Mouse (Mus musculus): ENCODE measurements at regions not wholly inside any gene's neighbourhood (a gene's known extent, or its start where the extent isn't known, plus 50 kb on each side); places are given as distances from the start of the nearest gene placed in this dataset.
A peak's percentile ranks its signal among the peaks of the same experiment; 100 is the strongest.

DNA sequence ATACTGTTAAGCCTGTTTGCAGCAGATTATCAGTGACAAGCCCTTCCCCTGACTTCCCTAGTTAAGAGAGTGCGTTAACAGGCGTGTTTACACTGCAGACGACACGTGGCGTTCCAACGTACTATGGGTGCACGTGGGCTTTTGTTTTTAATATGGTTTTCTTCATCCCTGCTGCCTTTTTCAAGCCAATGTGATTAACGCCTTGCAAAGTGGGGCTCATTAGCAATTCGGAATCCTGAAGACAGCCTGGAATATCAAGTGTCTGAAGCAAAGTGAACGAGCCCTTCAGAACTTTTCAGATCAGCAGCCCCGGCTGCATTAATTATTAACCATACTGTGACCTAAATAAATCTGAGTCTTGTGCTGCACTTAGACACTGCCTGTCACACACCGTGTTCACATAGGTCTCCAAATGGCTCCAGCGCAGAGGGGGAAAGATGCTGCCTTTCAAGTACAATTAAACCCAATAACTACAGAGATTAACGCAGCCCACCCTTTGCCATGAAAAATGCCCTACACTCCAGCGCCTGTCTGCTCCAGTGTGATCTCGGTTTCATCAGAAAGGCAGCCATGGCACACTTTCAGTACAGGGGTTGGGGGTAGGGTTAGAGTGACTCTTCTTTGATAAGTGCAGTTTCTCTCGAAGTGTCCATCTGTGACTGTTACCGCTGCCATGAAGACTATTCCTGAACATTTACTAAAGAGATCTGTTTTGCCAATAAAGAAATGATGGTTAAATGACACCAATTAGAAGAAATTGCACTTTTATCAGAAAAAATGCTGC lies 140.7 kb upstream of the Tcerg1l start:
- Histone ChIP-seq H3K4me1 (peaks cover 6% of the 10 kb centered on the region), H3K27ac (no peak overlapping the region), H3K27me3 (no peaks in the 10 kb centered on the region), H3K4me2 (peak overlapping the region; percentile 26; the same call in 1 of the 2 replicates), H3K9me3 (replicated peaks) (no peaks in the 10 kb centered on the region), H3K36me3 (no peaks in the 10 kb centered on the region), H3K4me3 (replicated peaks) (no peak overlapping the region), H3K9ac (no peak overlapping the region)
- whole genome bisulfite sequencing: 46% methylated on average over 18 of the region's 18 CpGs
- peak; percentile 74 for ATAC-seq (replicated peaks; ENCODE audit: low FRiP score)

DNA sequence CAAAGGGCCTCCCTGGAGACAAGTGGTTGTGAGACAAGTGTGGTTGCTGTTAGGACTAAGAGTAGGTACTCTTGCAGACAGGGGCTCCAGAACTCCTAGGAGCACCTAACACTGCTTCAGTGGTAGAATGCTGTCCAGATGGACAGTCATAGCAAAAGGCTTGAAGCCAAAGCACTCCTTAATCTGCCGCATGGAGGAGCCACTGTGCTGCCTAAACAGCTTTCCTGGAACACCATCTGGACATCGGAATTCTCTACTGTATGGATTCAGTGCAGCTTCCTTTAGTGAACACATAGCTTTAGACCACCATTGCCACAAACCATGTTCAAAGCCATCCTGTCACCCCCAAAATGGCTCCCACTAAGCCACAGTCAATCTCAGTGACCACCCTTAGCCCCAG lies 128.6 kb upstream of the Tcerg1l start:
- no peaks in the 10 kb centered on the region for H3K9me3 ChIP-seq (replicated peaks)
- no peaks in the 10 kb centered on the region for H3K4me1 ChIP-seq
- H3K9ac ChIP-seq: no peak overlapping the region
- WGBS: 95% methylated on average over 2 of the region's 2 CpGs
- no peaks in the 10 kb centered on the region for H3K36me3 ChIP-seq
- no peak for ATAC-seq (replicated peaks; ENCODE audit: low FRiP score)
- no peaks in the 10 kb centered on the region for H3K27me3 ChIP-seq
- H3K27ac ChIP-seq: no peak overlapping the region
- H3K4me2 ChIP-seq: no peak overlapping the region
- H3K4me3 ChIP-seq (replicated peaks): no peak overlapping the region

DNA sequence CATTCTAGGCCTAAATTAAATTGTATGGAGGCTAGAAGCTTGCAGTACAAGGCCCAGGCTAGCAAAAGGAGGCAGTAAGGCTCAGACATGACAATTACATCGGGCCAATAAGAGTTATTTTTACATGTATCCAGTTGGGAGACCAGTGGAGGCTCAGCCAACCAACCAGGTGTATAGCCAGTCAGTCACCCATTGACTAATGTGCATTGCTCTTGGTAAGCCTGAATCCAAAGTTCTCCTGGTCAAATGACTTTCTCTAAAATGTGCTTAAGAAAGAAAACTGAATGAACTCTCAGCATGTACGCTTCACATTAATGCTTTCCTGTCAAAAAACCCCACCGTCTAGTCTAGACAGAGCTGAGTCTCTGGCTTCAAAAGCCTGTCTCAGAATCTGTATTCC lies 127.4 kb upstream of the Tcerg1l start:
- H3K4me2 ChIP-seq: no peak overlapping the region

DNA sequence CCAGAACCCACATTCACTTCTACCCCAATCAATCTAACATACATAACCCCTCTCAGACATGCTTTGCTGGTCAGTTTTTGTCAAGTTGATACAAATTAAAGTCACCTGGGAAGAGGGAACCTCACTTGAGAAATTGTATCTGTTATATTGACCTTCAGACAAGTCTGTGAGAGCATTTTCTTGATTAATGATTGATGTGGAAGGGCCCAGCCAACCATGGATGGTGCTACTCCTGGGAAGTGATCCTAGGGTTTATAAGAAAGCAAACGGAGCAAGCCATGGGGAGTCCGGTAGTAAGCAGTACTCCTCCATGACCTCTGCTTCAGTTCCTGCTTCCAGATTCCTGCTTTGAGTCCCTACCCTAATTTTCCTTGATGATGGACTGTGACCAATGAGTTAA lies 116.6 kb upstream of the Tcerg1l start:
- Histone ChIP-seq H3K9me3 (replicated peaks) (no peaks in the 10 kb centered on the region), H3K9ac (no peak overlapping the region), H3K36me3 (no peaks in the 10 kb centered on the region), H3K4me1 (no peaks in the 10 kb centered on the region), H3K4me3 (replicated peaks) (no peak overlapping the region), H3K27me3 (no peaks in the 10 kb centered on the region), H3K4me2 (no peak overlapping the region), H3K27ac (no peak overlapping the region)
- WGBS: 65% methylated on average over 2 of the region's 2 CpGs
- ATAC-seq (replicated peaks; ENCODE audit: low FRiP score): no peak

More for the DNA sequence above, 127.4 kb upstream of the Tcerg1l start:
- Histone ChIP-seq H3K27me3 (no peaks in the 10 kb centered on the region), H3K9me3 (replicated peaks) (no peaks in the 10 kb centered on the region), H3K4me1 (no peaks in the 10 kb centered on the region), H3K9ac (no peak overlapping the region), H3K36me3 (no peaks in the 10 kb centered on the region), H3K4me3 (replicated peaks) (no peak overlapping the region), H3K27ac (no peak overlapping the region)
- WGBS: 84% methylated on average over 3 of the region's 3 CpGs
- ATAC-seq (replicated peaks; ENCODE audit: low FRiP score): no peak

DNA sequence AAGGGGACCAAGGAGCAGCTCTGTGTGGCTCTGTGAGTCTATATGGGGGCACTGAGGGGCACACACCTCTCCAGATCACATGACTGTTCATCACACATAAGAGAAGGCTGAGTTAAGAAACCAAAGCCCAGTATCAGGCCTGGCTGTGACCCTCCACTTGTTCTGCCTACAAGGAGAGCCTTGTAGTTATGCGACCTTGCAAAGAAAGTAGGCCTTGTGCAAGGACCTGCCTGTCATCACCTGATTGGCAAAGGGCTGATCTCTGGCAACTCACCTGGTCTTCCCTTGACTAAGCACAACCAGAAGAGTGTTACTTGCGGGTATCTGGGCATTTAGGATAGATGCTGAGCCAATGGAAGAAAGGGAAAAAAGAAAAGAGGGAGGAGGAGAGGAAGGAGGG lies 107.7 kb upstream of the Tcerg1l start:
- no peaks in the 10 kb centered on the region for H3K36me3 ChIP-seq
- H3K9ac ChIP-seq: no peak overlapping the region
- WGBS: 88% methylated on average over 2 of the region's 2 CpGs
- H3K27me3 ChIP-seq: no peaks in the 10 kb centered on the region
- H3K4me2 ChIP-seq: no peak overlapping the region
- ATAC-seq (replicated peaks; ENCODE audit: low FRiP score): no peak
- H3K4me3 ChIP-seq (replicated peaks): no peak overlapping the region
- H3K4me1 ChIP-seq: peaks cover 12% of the 10 kb centered on the region; the same call in 1 of the 2 replicates
- no peaks in the 10 kb centered on the region for H3K9me3 ChIP-seq (replicated peaks)
- no peak overlapping the region for H3K27ac ChIP-seq

DNA sequence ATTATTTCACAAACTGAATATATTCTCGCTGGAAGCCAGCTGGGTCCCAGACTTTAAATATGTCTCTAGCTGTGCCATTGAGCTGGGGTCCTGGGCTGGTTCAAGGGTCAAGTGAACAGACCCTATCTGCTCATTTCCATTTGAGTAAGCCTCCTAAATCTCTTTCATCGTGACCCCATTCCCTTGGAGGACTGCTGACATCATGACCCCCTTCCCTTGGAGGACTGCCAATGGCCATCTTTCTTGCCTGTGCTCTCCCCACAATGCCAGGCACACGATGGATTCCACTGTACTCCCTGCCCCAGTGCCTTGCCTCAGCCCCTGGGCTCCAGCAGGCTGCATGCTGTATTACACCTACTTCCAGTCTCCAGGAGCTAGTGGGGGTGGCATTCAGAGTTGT lies 106.5 kb upstream of the Tcerg1l start:
- H3K27ac ChIP-seq: peak overlapping the region; percentile 20; the same call in 1 of the 2 replicates
- no peaks in the 10 kb centered on the region for H3K36me3 ChIP-seq
- 40% methylated on average over 3 of the region's 3 CpGs for WGBS
- H3K4me3 ChIP-seq (replicated peaks): no peak overlapping the region
- no peak for ATAC-seq (replicated peaks; ENCODE audit: low FRiP score)
- no peaks in the 10 kb centered on the region for H3K27me3 ChIP-seq
- no peak overlapping the region for H3K4me2 ChIP-seq
- peaks cover 12% of the 10 kb centered on the region; the same call in 1 of the 2 replicates for H3K4me1 ChIP-seq
- no peaks in the 10 kb centered on the region for H3K9me3 ChIP-seq (replicated peaks)
- H3K9ac ChIP-seq: no peak overlapping the region

DNA sequence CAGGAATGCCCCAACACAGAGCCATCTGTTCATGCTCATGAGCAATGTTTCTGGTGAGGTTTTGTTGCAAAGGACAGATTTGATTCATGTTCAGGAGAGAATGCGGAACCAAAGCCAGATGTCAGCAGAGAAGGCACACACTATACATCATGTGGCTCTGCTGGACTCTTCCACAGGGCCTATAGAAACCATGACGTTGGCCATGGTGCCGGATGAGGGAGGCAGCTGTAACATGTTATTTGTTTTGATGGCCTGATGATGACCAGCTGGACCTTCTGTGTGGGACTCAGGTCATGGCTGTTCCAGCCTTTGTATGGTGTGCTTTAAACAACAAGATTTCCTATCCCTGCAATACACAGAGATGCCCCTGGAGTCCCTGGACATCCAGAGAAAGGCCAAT lies 105.5 kb upstream of the Tcerg1l start:
- Histone ChIP-seq H3K9me3 (replicated peaks) (no peaks in the 10 kb centered on the region), H3K4me2 (no peak overlapping the region), H3K4me3 (replicated peaks) (no peak overlapping the region), H3K36me3 (no peaks in the 10 kb centered on the region), H3K4me1 (peaks cover 12% of the 10 kb centered on the region; the same call in 1 of the 2 replicates), H3K27me3 (no peaks in the 10 kb centered on the region), H3K27ac (peak overlapping the region; percentile 51; the same call in 1 of the 2 replicates), H3K9ac (no peak overlapping the region)
- ATAC-seq (replicated peaks; ENCODE audit: low FRiP score): peak; percentile 85
- 49% methylated on average over 3 of the region's 3 CpGs for WGBS

DNA sequence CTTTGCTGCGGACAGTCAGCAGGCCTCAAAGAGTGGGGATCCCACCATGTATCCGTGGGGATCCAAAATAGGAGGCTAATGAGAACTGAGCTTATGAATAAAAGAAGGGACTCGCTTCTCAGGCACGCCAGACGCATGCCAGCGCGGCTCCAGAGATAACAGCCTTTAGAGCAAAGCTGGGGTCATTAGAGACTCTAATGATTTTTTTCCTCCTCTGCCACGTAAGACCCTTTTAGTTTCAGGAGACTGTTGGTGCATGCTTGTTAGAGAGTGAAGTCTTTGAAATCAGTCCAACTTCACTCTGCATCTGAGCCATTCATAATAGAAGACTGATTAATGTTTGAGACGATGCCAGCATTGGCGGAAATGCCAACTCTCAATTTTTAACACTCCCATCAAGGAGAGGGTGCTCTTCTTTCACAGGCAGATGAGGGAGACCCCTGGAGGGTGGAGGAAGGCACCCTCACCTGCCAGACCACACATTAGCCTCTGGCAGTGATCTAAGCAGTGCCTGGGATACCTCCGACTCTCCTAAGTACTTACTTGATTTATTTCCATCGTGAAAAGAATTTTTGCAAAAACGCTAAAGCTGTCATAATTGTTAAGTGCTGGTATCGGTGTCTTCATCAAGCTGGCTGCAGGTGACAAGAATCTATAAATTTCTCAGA lies 104.0 kb upstream of the Tcerg1l start:
- no peak overlapping the region for H3K4me3 ChIP-seq (replicated peaks)

DNA sequence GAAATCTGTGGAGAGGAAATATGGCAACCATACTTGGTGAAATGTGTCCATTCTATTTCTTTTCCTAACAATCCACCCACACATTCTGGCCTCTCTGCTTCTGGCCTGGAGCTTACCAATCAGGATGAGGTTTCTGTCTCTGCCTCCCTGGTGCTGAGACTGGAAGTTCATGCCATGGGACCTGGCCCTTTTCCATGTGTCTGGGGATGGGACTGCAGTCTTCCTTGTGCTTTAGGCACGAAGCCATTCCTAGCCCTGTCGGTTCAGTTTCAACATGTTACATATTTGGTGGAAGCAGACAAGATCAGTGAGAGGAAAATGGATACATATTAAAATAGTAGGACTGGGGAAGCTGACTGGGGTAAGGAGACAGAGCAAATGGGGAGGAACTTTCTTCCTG lies 100.2 kb upstream of the Tcerg1l start:
- no peak for ATAC-seq (replicated peaks; ENCODE audit: low FRiP score)
- H3K9me3 ChIP-seq (replicated peaks): no peaks in the 10 kb centered on the region
- no peak overlapping the region for H3K4me2 ChIP-seq
- 87% methylated on average over 2 of the region's 2 CpGs for WGBS
- no peaks in the 10 kb centered on the region for H3K27me3 ChIP-seq
- H3K4me3 ChIP-seq (replicated peaks): no peak overlapping the region
- peaks cover 5% of the 10 kb centered on the region; the same call in 1 of the 2 replicates for H3K4me1 ChIP-seq
- H3K9ac ChIP-seq: no peak overlapping the region
- no peak overlapping the region for H3K27ac ChIP-seq
- no peaks in the 10 kb centered on the region for H3K36me3 ChIP-seq

More for the DNA sequence above, 104.0 kb upstream of the Tcerg1l start:
- H3K9me3 ChIP-seq (replicated peaks): no peaks in the 10 kb centered on the region
- H3K9ac ChIP-seq: no peak overlapping the region
- peaks cover 12% of the 10 kb centered on the region; the same call in 1 of the 2 replicates for H3K4me1 ChIP-seq
- WGBS: 84% methylated on average over 14 of the region's 14 CpGs
- no peak overlapping the region for H3K27ac ChIP-seq
- no peak overlapping the region for H3K4me2 ChIP-seq
- no peaks in the 10 kb centered on the region for H3K27me3 ChIP-seq
- ATAC-seq (replicated peaks; ENCODE audit: low FRiP score): no peak
- no peaks in the 10 kb centered on the region for H3K36me3 ChIP-seq

DNA sequence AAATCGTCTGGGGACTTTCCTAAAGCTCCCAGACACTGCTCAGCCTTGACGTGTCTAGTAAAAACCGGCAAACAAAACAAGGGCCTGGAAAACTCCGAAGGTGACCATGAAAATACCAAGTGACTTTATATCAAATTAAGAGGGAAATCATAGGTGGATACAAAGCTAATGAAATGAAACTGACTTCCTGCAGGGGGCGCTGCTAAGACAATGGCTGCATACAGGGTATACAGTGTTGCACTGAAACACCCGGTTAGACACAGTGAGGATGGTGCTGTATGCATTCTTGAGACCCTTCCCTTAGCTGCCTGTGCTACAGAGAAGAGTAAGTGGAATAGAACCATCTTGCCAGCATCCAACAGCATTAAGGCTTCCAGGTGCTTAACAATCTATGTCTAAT lies 99.7 kb upstream of the Tcerg1l start:
- no peak overlapping the region for H3K4me3 ChIP-seq (replicated peaks)
- WGBS: 55% methylated on average over 6 of the region's 6 CpGs
- H3K27ac ChIP-seq: no peak overlapping the region
- H3K36me3 ChIP-seq: no peaks in the 10 kb centered on the region
- H3K4me2 ChIP-seq: no peak overlapping the region
- no peaks in the 10 kb centered on the region for H3K9me3 ChIP-seq (replicated peaks)
- no peak for ATAC-seq (replicated peaks; ENCODE audit: low FRiP score)
- H3K27me3 ChIP-seq: no peaks in the 10 kb centered on the region
- H3K9ac ChIP-seq: no peak overlapping the region
- H3K4me1 ChIP-seq: no peaks in the 10 kb centered on the region; the same call in 1 of the 2 replicates

DNA sequence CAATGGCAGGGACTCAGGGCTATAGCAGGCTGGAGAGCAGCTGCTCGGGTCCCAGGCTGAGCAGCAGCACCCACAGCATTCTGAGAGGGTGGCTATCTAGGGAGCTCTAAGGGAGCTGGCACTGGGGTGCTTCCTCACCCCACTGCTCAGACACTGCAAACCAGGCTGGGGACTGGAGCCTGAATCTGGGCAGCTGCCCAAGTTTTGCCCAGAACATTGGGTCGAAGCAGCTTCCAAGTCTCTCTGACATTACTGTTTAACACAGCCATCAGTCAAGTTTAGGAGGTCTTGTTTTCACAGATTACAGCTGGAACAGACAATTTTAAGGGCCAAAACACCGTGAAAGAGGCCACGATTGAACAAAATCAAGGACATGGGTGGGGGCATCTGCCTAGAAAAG lies 96.1 kb upstream of the Tcerg1l start:
- 37% methylated on average over 4 of the region's 4 CpGs for WGBS
- H3K9ac ChIP-seq: no peak overlapping the region
- H3K9me3 ChIP-seq (replicated peaks): no peaks in the 10 kb centered on the region
- H3K36me3 ChIP-seq: no peaks in the 10 kb centered on the region
- H3K4me3 ChIP-seq (replicated peaks): no peak overlapping the region
- H3K27ac ChIP-seq: no peak overlapping the region
- ATAC-seq (replicated peaks; ENCODE audit: low FRiP score): no peak
- H3K4me2 ChIP-seq: no peak overlapping the region
- H3K4me1 ChIP-seq: no peaks in the 10 kb centered on the region
- H3K27me3 ChIP-seq: no peaks in the 10 kb centered on the region

DNA sequence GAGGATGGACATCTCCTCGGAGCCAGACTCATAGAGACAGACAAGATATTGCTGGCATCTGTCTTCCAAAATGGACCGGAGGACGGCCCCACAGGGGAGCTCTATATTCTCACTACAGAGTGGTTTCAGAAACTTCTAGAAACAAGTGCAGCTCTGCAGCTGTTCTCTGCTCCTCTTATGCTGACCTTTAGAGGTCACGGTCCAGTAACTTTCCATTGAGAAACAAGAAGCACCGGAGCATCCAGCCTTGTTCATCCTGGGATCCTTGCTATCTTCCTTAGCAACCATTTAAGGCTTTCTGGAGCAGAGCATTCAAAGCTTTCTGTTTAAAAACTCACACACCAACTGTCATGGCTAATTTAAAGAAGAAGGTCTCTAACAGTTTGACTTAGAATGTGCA lies 94.7 kb upstream of the Tcerg1l start:
- no peaks in the 10 kb centered on the region for H3K27me3 ChIP-seq
- no peak overlapping the region for H3K4me3 ChIP-seq (replicated peaks)
- no peak overlapping the region for H3K4me2 ChIP-seq
- H3K36me3 ChIP-seq: no peaks in the 10 kb centered on the region
- no peak overlapping the region for H3K9ac ChIP-seq
- no peaks in the 10 kb centered on the region; the same call in 1 of the 2 replicates for H3K9me3 ChIP-seq (replicated peaks)
- 74% methylated on average over 5 of the region's 5 CpGs for WGBS
- ATAC-seq (replicated peaks; ENCODE audit: low FRiP score): no peak
- no peak overlapping the region for H3K27ac ChIP-seq
- H3K4me1 ChIP-seq: no peaks in the 10 kb centered on the region
